Mouse (Mus musculus) thymus, adult 2 months (tissue): ENCODE measurements at regions not wholly inside any gene's neighbourhood (a gene's known extent, or its start where the extent isn't known, plus 50 kb on each side); places are given as distances from the start of the nearest gene placed in this dataset.

Source experiments
- CTCF ChIP-seq: fragments of 200-500 bp; IDR thresholded peaks from 2 replicates; pipeline ENCODE4 v1.5.1; 2012; ENCODE audit warnings: mild to moderate bottlenecking, control low read depth, low read length, moderate library complexity, borderline replicate concordance; ENCODE audit not compliant: control insufficient read depth, poor library complexity, insufficient read depth; ENCODE audit errors: extremely low read depth
- POLR2A ChIP-seq: fragments of 200-500 bp; IDR thresholded peaks from 2 replicates; pipeline ENCODE4 v1.6.1; 2012; ENCODE audit warnings: mild to moderate bottlenecking, low read length, control low read depth, moderate library complexity; ENCODE audit not compliant: control insufficient read depth, poor library complexity, insufficient read depth; ENCODE audit errors: extremely low read depth

DNA sequence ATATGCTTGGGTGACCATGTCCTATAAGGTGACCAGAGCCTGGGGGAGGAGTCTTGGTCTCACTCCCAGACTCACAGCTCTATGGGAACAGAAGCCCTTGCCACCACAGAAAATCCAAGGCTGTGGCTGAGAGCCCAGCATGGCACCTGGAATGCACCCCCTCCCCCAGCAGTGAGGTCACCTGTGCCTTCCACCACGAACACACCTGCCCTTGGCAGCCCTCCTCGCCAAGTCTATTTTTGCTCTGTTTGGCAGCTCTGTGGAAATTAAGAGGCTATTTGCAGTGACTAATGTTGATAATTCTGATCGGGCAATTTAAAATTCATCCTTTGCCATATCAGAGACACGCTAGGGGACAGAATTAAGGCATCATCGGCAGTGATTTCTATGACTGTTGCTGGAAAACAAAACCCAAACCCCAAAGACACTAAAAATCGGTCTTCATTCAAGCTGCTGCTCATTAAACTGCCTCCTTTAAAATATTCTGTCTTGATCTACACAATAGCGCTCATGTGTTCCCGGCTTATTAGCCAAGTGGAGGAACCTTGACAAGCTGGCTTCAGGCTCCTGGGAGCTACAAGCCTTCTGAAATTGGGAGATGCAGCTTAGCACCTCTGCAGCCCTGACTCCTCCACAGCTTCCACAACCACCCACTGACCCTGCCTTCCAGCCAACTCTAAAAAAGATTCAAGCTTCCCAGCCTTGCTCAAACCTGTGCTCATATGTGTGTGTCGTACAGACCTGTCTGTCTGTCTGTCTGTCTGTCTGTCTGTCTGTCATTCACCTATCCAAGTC lies 89.0 kb downstream of the 1810013L24Rik start:
- TF ChIP-seq CTCF (no peak), POLR2A (no peak)
